Mouse (Mus musculus): ENCODE measurements at regions not wholly inside any gene's neighbourhood (a gene's known extent, or its start where the extent isn't known, plus 50 kb on each side); places are given as distances from the start of the nearest gene placed in this dataset.

DNA sequence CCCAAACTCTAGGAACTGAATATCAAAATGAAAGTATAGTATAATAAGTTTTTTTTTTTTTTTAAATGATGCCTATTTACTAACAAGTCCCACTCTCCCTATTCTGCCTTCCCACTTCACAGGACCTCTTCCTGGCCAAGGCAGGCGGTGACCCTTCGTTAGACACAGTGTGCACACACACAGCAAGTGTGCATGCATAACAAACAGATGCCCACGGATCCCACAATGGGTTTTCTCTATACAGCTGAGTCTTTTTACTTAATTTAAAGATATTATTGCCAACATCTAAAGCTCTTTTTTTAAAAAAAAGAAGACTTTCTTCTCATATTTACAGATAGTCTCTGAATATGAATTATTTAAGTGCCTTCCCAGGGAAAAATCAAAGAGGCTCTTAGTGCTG, 434.5 kb upstream of the Pou3f3 start:
- H3K27me3 ChIP-seq (ENCODE audit: control insufficient read depth, insufficient read depth, insufficient read length) = peaks cover 5% of the 10 kb centered on the region
- no peaks in the 10 kb centered on the region for H3K79me2 ChIP-seq (ENCODE audit: control insufficient read depth, insufficient read depth)
- H3K79me3 ChIP-seq (ENCODE audit: low read depth) = no peaks in the 10 kb centered on the region
- TF ChIP-seq USF1 (IDR thresholded peaks at IDR 0.05; ENCODE audit: low read depth) (no peak), MYOG (IDR thresholded peaks at IDR 0.05; ENCODE audit: control insufficient read depth, extremely low read depth, insufficient read length) (no peak), CTCF (IDR thresholded peaks at IDR 0.05; ENCODE audit: control insufficient read depth, insufficient read depth, insufficient read length) (no peak), CEBPB (IDR thresholded peaks at IDR 0.05; ENCODE audit: low read depth) (no peak)
- no peak overlapping the region for H3ac ChIP-seq (ENCODE audit: control insufficient read depth, insufficient read length, low read depth)
- no peak overlapping the region for H3K4me3 ChIP-seq (ENCODE audit: insufficient read depth, poor library complexity, severe bottlenecking)
- H3K36me3 ChIP-seq (ENCODE audit: control insufficient read depth, insufficient read depth) = no peaks in the 10 kb centered on the region

DNA sequence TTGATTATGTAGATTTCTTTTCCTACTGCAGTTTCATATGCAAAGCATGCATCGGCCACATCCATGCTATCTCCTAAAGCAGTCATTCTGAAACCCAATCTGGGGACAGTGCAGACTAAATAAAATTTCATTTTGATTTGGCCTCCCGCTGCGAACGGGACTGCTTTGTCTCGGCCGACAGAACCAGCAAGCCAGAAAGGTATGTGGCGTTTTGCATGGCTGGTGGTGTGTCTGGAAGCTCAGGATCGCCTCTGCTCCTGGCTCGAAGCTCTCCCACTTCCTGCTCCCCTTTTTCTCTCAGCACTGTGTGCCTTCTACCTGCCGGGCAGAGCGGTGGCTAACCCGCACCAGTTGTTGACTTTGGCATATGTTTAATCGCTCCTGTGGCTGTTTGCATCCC, 433.8 kb upstream of the Pou3f3 start:
- Histone ChIP-seq H3K36me3 (ENCODE audit: control insufficient read depth, insufficient read depth) (no peaks in the 10 kb centered on the region), H3K4me3 (ENCODE audit: insufficient read depth, poor library complexity, severe bottlenecking) (no peak overlapping the region), H3K27me3 (ENCODE audit: control insufficient read depth, insufficient read depth, insufficient read length) (peaks cover 5% of the 10 kb centered on the region), H3K79me3 (ENCODE audit: low read depth) (no peaks in the 10 kb centered on the region), H3K79me2 (ENCODE audit: control insufficient read depth, insufficient read depth) (no peaks in the 10 kb centered on the region), H3ac (ENCODE audit: control insufficient read depth, insufficient read length, low read depth) (no peak overlapping the region)
- TF ChIP-seq FOSL1 (IDR thresholded peaks at IDR 0.05; ENCODE audit: insufficient read depth, low read length, poor library complexity, severe bottlenecking) (no peak), MYOD1 (IDR thresholded peaks at IDR 0.05; ENCODE audit: control insufficient read depth, insufficient read length, low read depth) (no peak), MAX (IDR thresholded peaks at IDR 0.05) (no peak), USF1 (IDR thresholded peaks at IDR 0.05; ENCODE audit: low read depth) (no peak), MYOG (IDR thresholded peaks at IDR 0.05; ENCODE audit: control insufficient read depth, extremely low read depth, insufficient read length) (no peak), CTCF (IDR thresholded peaks at IDR 0.05; ENCODE audit: control insufficient read depth, insufficient read depth, insufficient read length) (no peak), CEBPB (IDR thresholded peaks at IDR 0.05; ENCODE audit: low read depth) (no peak)

DNA sequence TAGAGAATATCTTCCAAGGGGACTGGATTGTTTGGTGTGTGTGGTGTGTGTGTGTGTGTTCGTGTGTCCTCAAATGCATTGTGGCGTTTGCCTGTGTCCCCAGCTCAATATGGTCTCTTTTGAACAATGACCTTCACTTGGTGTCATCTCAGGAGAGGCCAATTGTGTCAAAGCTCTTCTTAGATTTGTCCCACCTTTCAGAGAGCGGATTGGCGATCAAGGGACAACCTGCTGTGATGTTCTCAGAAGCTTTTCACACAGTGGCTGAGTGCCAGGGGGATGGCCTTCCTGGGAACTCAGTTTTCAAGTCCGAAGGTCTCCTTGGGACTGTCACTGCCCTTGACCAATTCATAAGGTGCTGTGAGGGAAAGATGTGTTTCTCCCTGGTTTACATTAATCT, 433.0 kb upstream of the Pou3f3 start:
- no peaks in the 10 kb centered on the region for H3K79me3 ChIP-seq (ENCODE audit: low read depth)
- TF ChIP-seq FOSL1 (IDR thresholded peaks at IDR 0.05; ENCODE audit: insufficient read depth, low read length, poor library complexity, severe bottlenecking) (no peak), MYOG (IDR thresholded peaks at IDR 0.05; ENCODE audit: control insufficient read depth, extremely low read depth, insufficient read length) (no peak), MYOD1 (IDR thresholded peaks at IDR 0.05; ENCODE audit: control insufficient read depth, insufficient read length, low read depth) (no peak), CEBPB (IDR thresholded peaks at IDR 0.05; ENCODE audit: low read depth) (no peak), USF1 (IDR thresholded peaks at IDR 0.05; ENCODE audit: low read depth) (no peak), MAX (IDR thresholded peaks at IDR 0.05) (no peak), CTCF (IDR thresholded peaks at IDR 0.05; ENCODE audit: control insufficient read depth, insufficient read depth, insufficient read length) (no peak)
- H3K27me3 ChIP-seq (ENCODE audit: control insufficient read depth, insufficient read depth, insufficient read length) = peaks cover 4% of the 10 kb centered on the region
- no peak overlapping the region for H3K4me3 ChIP-seq (ENCODE audit: insufficient read depth, poor library complexity, severe bottlenecking)
- no peaks in the 10 kb centered on the region for H3K36me3 ChIP-seq (ENCODE audit: control insufficient read depth, insufficient read depth)
- no peaks in the 10 kb centered on the region for H3K79me2 ChIP-seq (ENCODE audit: control insufficient read depth, insufficient read depth)
- H3ac ChIP-seq (ENCODE audit: control insufficient read depth, insufficient read length, low read depth) = no peak overlapping the region

DNA sequence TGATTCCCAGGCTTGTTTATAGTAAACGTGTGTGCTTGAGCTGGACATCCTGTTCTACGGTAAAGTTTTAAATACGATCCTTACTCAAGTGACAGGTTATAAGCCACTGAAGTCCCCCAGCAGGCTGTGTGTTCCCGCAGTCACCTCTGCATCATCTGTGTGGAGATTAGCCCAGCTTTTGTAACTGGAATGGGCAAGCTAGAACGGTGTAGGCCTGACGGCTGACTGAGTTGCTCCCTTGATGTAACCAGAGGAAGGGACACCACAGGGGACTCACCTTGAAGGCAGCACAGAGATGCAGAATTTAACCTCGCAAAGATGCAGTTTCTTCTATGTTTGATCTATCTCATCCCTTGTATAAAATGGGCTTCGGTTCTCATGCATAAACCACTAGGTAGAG, 418.4 kb upstream of the Pou3f3 start:
- Histone ChIP-seq H3K79me2 (ENCODE audit: control insufficient read depth, insufficient read depth) (no peaks in the 10 kb centered on the region), H3ac (ENCODE audit: control insufficient read depth, insufficient read length, low read depth) (no peak overlapping the region), H3K27me3 (ENCODE audit: control insufficient read depth, insufficient read depth, insufficient read length) (no peaks in the 10 kb centered on the region), H3K36me3 (ENCODE audit: control insufficient read depth, insufficient read depth) (no peaks in the 10 kb centered on the region), H3K4me3 (ENCODE audit: insufficient read depth, poor library complexity, severe bottlenecking) (no peak overlapping the region), H3K79me3 (ENCODE audit: low read depth) (no peaks in the 10 kb centered on the region)
- TF ChIP-seq MAX (IDR thresholded peaks at IDR 0.05) = no peak
- TF ChIP-seq FOSL1 (IDR thresholded peaks at IDR 0.05; ENCODE audit: insufficient read depth, low read length, poor library complexity, severe bottlenecking) = no peak
- no peak for TF ChIP-seq CEBPB (IDR thresholded peaks at IDR 0.05; ENCODE audit: low read depth)
- no peak for TF ChIP-seq MYOG (IDR thresholded peaks at IDR 0.05; ENCODE audit: control insufficient read depth, extremely low read depth, insufficient read length)
- no peak for TF ChIP-seq MYOD1 (IDR thresholded peaks at IDR 0.05; ENCODE audit: control insufficient read depth, insufficient read length, low read depth)
- TF ChIP-seq USF1 (IDR thresholded peaks at IDR 0.05; ENCODE audit: low read depth) = no peak
- no peak for TF ChIP-seq CTCF (IDR thresholded peaks at IDR 0.05; ENCODE audit: control insufficient read depth, insufficient read depth, insufficient read length)

DNA sequence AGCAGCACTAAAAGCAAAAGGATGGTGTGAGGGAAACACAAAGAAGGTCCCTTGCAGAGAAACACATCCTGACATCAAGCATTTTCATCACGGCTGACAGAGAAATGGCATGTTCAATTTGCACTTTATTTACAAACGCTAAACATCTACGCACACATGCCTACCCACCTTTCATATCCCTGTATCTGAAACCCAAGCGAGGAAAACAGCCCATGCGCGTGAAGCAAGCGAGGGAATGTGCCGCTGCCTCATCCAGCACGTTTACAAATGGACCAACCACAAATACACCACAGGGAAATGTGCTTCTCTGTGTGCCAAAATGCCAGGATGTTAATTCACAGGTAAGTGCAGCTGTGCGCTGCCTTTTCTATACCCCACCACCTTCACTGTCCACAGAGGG, 399.7 kb upstream of the Pou3f3 start:
- Histone ChIP-seq H3K27me3 (ENCODE audit: control insufficient read depth, insufficient read depth, insufficient read length) (no peaks in the 10 kb centered on the region), H3K79me3 (ENCODE audit: low read depth) (no peaks in the 10 kb centered on the region), H3K79me2 (ENCODE audit: control insufficient read depth, insufficient read depth) (no peaks in the 10 kb centered on the region), H3K36me3 (ENCODE audit: control insufficient read depth, insufficient read depth) (no peaks in the 10 kb centered on the region), H3K4me3 (ENCODE audit: insufficient read depth, poor library complexity, severe bottlenecking) (no peak overlapping the region), H3ac (ENCODE audit: control insufficient read depth, insufficient read length, low read depth) (no peak overlapping the region)
- TF ChIP-seq CEBPB (IDR thresholded peaks at IDR 0.05; ENCODE audit: low read depth) = no peak
- no peak for TF ChIP-seq MYOD1 (IDR thresholded peaks at IDR 0.05; ENCODE audit: control insufficient read depth, insufficient read length, low read depth)
- TF ChIP-seq FOSL1 (IDR thresholded peaks at IDR 0.05; ENCODE audit: insufficient read depth, low read length, poor library complexity, severe bottlenecking) = no peak
- TF ChIP-seq CTCF (IDR thresholded peaks at IDR 0.05; ENCODE audit: control insufficient read depth, insufficient read depth, insufficient read length) = no peak
- no peak for TF ChIP-seq MAX (IDR thresholded peaks at IDR 0.05)
- TF ChIP-seq MYOG (IDR thresholded peaks at IDR 0.05; ENCODE audit: control insufficient read depth, extremely low read depth, insufficient read length) = no peak
- no peak for TF ChIP-seq USF1 (IDR thresholded peaks at IDR 0.05; ENCODE audit: low read depth)

DNA sequence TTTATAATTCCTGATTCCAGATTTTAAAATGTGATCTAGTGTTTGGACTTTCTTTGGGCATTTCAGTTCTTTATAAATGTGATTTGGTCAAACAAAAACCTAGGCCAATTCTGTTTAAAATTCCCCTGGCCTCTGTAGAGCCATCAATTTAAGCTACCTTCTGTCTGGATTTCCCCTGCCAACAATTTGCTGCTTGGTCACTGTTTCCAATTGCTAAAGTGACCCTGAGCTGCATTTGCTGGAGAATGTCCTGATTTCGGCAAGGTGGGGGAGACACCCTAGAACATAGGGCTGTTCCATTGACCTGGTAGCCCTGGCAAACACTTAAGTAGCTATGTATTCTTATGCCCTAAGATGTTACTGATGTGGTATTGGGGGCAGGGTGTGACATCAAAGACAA, 386.3 kb upstream of the Pou3f3 start:
- TF ChIP-seq MAX (IDR thresholded peaks at IDR 0.05) = no peak
- Histone ChIP-seq H3ac (ENCODE audit: control insufficient read depth, insufficient read length, low read depth) (no peak overlapping the region), H3K4me3 (ENCODE audit: insufficient read depth, poor library complexity, severe bottlenecking) (no peak overlapping the region)

More for the DNA sequence above, 386.3 kb upstream of the Pou3f3 start:
- Histone ChIP-seq H3K79me2 (ENCODE audit: control insufficient read depth, insufficient read depth) (no peaks in the 10 kb centered on the region), H3K79me3 (ENCODE audit: low read depth) (no peaks in the 10 kb centered on the region), H3K27me3 (ENCODE audit: control insufficient read depth, insufficient read depth, insufficient read length) (no peaks in the 10 kb centered on the region), H3K36me3 (ENCODE audit: control insufficient read depth, insufficient read depth) (no peaks in the 10 kb centered on the region)

Measured in C2C12 (cell line).